8 mouse cellular contexts compared by ENCODE assay signal in genomic region chr6:143100478-143101115, GRCm38 (mm10). TPM values are rescaled to one million over a fixed set of nuclear protein-coding genes. Genes with fewer than 3 reads are reported as not detected.
DNase-seq lines count a peak whose midpoint lies in the region; ATAC-seq lines count a peak whose summit lies in the region.

No protein-coding gene starts in this region.

- peaks cover 25% of the 10 kb centered on the region for H3K36me3 ChIP-seq in megakaryocyte, embryonic 14.5 days (replicated peaks; ENCODE audit: low read length)
- peaks cover 6% of the 10 kb centered on the region; the same call in 1 of the 2 replicates for H3K36me3 ChIP-seq in limb, embryonic 12.5 days
- H3K36me3 ChIP-seq in stomach, embryonic 14.5 days (ENCODE audit: control insufficient read depth, insufficient read depth, low read length), result no peaks in the 10 kb centered on the region

- no peak overlapping the region for H3K27ac ChIP-seq in limb, embryonic 12.5 days
- H3K27ac ChIP-seq in stomach, embryonic 14.5 days (ENCODE audit: low read length), result no peak overlapping the region

- H3K4me2 ChIP-seq in limb, embryonic 12.5 days, result peak overlapping the region; percentile 82
- H3K4me2 ChIP-seq in stomach, embryonic 14.5 days (replicated peaks; ENCODE audit: low read depth, low read length), result peak overlapping the region; percentile 55

- H3K27me3 ChIP-seq in megakaryocyte, embryonic 14.5 days (replicated peaks), result no peaks in the 10 kb centered on the region
- H3K27me3 ChIP-seq in limb, embryonic 12.5 days, result no peaks in the 10 kb centered on the region
- no peaks in the 10 kb centered on the region for H3K27me3 ChIP-seq in stomach, embryonic 14.5 days (ENCODE audit: control insufficient read depth, insufficient read depth, low read length)

- peaks cover 50% of the 10 kb centered on the region for H3K4me1 ChIP-seq in megakaryocyte, embryonic 14.5 days
- H3K4me1 ChIP-seq in limb, embryonic 12.5 days (replicated peaks), result 0 out of 2 replicates have a peak, but pooled peaks cover 12% of the 10 kb centered on the region
- no peaks in the 10 kb centered on the region for H3K4me1 ChIP-seq in stomach, embryonic 14.5 days (ENCODE audit: control insufficient read depth, insufficient read depth, low read length)

- peak; percentile 23 for DNase-seq in CD4-positive, CD25-positive, alpha-beta regulatory T cell, adult 2 months (ENCODE audit: low read depth, low spot score)
- no peak for DNase-seq in urinary bladder, postnatal 25 days (ENCODE audit: low spot score)
- DNase-seq in layer of hippocampus, adult 9-10 months (ENCODE audit: low spot score), result no peak

- no peaks in the 10 kb centered on the region; the same call in 1 of the 2 replicates for H3K9me3 ChIP-seq in megakaryocyte, embryonic 14.5 days
- no peaks in the 10 kb centered on the region for H3K9me3 ChIP-seq in limb, embryonic 12.5 days
- H3K9me3 ChIP-seq in stomach, embryonic 14.5 days (ENCODE audit: control insufficient read depth, low read depth, low read length), result no peaks in the 10 kb centered on the region

- ATAC-seq in CD4-positive, CD25-positive, alpha-beta regulatory T cell, adult 4 months, result no peak
- ATAC-seq in megakaryocyte, adult 5-6 weeks (ENCODE audit: poor library complexity, severe bottlenecking), result no peak
- no peak for ATAC-seq in limb, embryonic 12.5 days (ENCODE audit: insufficient number of reproducible peaks, insufficient read depth, low FRiP score, low TSS enrichment, low read depth)
- ATAC-seq in stomach, embryonic 14.5 days (ENCODE audit: insufficient number of reproducible peaks, insufficient read depth, low FRiP score, low read depth), result no peak

- peak overlapping the region; percentile 85; the same call in 1 of the 2 replicates for H3K9ac ChIP-seq in limb, embryonic 12.5 days (replicated peaks)
- peak overlapping the region; percentile 82; the same call in 1 of the 2 replicates for H3K9ac ChIP-seq in stomach, embryonic 14.5 days (replicated peaks; ENCODE audit: low read depth, low read length)

- H3K4me3 ChIP-seq in megakaryocyte, embryonic 14.5 days (replicated peaks), result peak overlapping the region; percentile 100
- H3K4me3 ChIP-seq in limb, embryonic 12.5 days (replicated peaks), result peak overlapping the region; percentile 89
- peak overlapping the region; percentile 81 for H3K4me3 ChIP-seq in stomach, embryonic 14.5 days (ENCODE audit: low read depth, low read length)

- WGBS in limb, embryonic 12.5 days, result 50% methylated on average over 8 of the region's 8 CpGs
- WGBS in stomach, embryonic 14.5 days, result 38% methylated on average over 8 of the region's 8 CpGs

RNA-seq across cellular contexts. Expression of gene C2cd5, which starts 0.7 kb away (rescaled TPM):
- 100 to 1,000 TPM in 1 of 2 experiments, 10 to 100 TPM in 1; 68.3 to 103 TPM for polyA plus RNA-seq in CD4-positive, CD25-positive, alpha-beta regulatory T cell, adult 4 months (2017; shearing (Covaris generic))
- 5.2 and 6.7 TPM in 2 replicates for polyA plus RNA-seq in megakaryocyte, embryonic 14.5 days (2012; ENCODE audit: insufficient read depth, low replicate concordance)
- total RNA-seq in megakaryocyte, adult 5-6 weeks (2015), result 51.0 and 52.8 TPM in 2 replicates
- total RNA-seq in megakaryocyte, adult 5-6 weeks (2017), result 48.4 and 60.4 TPM in 2 replicates
- polyA plus RNA-seq in limb, embryonic 12.5 days (2016; fragmentation: Nextera tagmentation; extraction: Ambion mirVana), result 33.3 TPM in 2 replicates
- polyA plus RNA-seq in stomach, embryonic 14.5 days (2014; fragmentation: Nextera tagmentation; extraction: Ambion mirVana), result 27.9 and 32.7 TPM in 2 replicates
